Mouse (Mus musculus) olfactory bulb, adult 2 months (tissue): Measurements from ENCODE around the gene Lrch3.

Experiments
- CTCF ChIP-seq: fragments of 200-500 bp; IDR thresholded peaks from 2 replicates; pipeline ENCODE4 v1.5.1; 2012; ENCODE audit warnings: low read depth, mild to moderate bottlenecking, low read length, moderate library complexity; ENCODE audit not compliant: insufficient read depth
- POLR2A ChIP-seq: fragments of 200-500 bp; IDR thresholded peaks from 2 replicates; pipeline ENCODE4 v1.6.1; 2012; ENCODE audit warnings: mild to moderate bottlenecking, low read depth, low read length, moderate library complexity; ENCODE audit not compliant: insufficient read depth

DNA sequence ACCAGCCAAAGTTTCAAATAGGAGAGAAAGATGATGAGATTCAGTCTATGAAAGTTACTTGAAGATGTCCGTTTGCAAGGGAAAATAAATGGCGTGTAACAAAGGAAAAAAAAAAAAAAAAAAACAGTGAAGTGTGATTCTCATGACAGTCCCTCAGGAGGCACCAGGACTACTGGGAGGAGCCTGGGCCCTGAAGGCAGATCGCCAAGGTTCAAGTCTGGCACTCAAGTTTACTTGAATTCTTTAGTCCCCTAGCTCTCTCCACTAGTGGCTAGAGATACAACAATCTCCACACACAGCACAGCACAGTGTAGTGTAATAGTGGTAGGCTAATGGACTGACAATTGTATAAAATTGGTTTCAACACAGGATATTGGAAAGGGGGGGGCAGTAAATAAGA is 107.5 kb downstream of the Lrch3 start:
- TF ChIP-seq CTCF, result no peak
- TF ChIP-seq POLR2A, result no peak
